Mouse (Mus musculus) megakaryocyte, adult 5-6 weeks (primary cell): ENCODE measurements around the gene Tmem219. TPM values are rescaled to one million over a fixed set of nuclear protein-coding genes. Genes with fewer than 3 reads are reported as not detected.

ENCODE experiments used
- ATAC-seq: 2 replicates; pipeline ENCODE4 v1.8.0; 2016; ENCODE audit warnings: mild to moderate bottlenecking, inconsistent platforms; ENCODE audit not compliant: poor library complexity, severe bottlenecking
- total RNA-seq, 2 experiments: library from RNA; stranded (forward) in 1 of 2; stranded (reverse) in 1 of 2; fragments of 153-499, 151-499 nt in 1 of 2; fragments of 221-1000, 200-1000 nt in 1 of 2; gene quantifications; 2 replicates each; pipeline versions ENCODE4 v1.2.3 to v1.2.4; 2015 to 2017

Tmem219 gene
- total RNA-seq, 2 experiments from 2014 or later, result 44.9 to 50.9 TPM

- no peak for ATAC-seq
Measured at GRCm38 (mm10) chr7:126867534-126867933, 55.2 kb downstream of the Tmem219 start.

GRCm38 (mm10) chr7:126863791-126864190, 58.9 kb downstream of the Tmem219 start:
- no peak for ATAC-seq

- ATAC-seq, result peak; percentile 60
Measured at GRCm38 (mm10) chr7:126862147-126862784, 60.5 kb downstream of the Tmem219 start, which contains the start of gene Ino80e. TSS of gene Ino80e (minus strand) at chr7:126862377.

GRCm38 (mm10) chr7:126861429-126862130, 61.1 kb downstream of the Tmem219 start, which contains the start of gene Hirip3:
TSS of gene Hirip3 (plus strand) at chr7:126861972.
- peak; percentile 92 for ATAC-seq

GRCm38 (mm10) chr7:126860987-126861386, 61.7 kb downstream of the Tmem219 start:
- ATAC-seq, result no peak

GRCm38 (mm10) chr7:126856741-126857420, 65.8 kb downstream of the Tmem219 start:
- no peak for ATAC-seq

- no peak for ATAC-seq
Measured at GRCm38 (mm10) chr7:126855641-126856040, 67.1 kb downstream of the Tmem219 start.

- no peak for ATAC-seq
Measured at GRCm38 (mm10) chr7:126853454-126853853, 69.3 kb downstream of the Tmem219 start.

GRCm38 (mm10) chr7:126851192-126851591, 71.5 kb downstream of the Tmem219 start:
- no peak for ATAC-seq

GRCm38 (mm10) chr7:126850161-126850560, 72.6 kb downstream of the Tmem219 start:
- no peak for ATAC-seq

- no peak for ATAC-seq
Measured at GRCm38 (mm10) chr7:126848794-126849193, 73.9 kb downstream of the Tmem219 start.

GRCm38 (mm10) chr7:126847421-126848398, 75.0 kb downstream of the Tmem219 start:
- ATAC-seq, result no peak

GRCm38 (mm10) chr7:126847116-126847420, 75.6 kb downstream of the Tmem219 start, which contains the start of gene Doc2a:
TSS of gene Doc2a (plus strand) at chr7:126847416.
- no peak for ATAC-seq

GRCm38 (mm10) chr7:126845516-126845915, 77.2 kb downstream of the Tmem219 start:
- no peak for ATAC-seq

GRCm38 (mm10) chr7:126843276-126843675, 79.4 kb downstream of the Tmem219 start:
- ATAC-seq, result no peak

Other genes with a start within 250 kb of the Tmem219 start
Only the 30 nearest of the 31 such genes appear.
- 49.8 and 60.5 TPM in 2 replicates for gene Bola2, start 227.5 kb downstream of the Tmem219 start, total RNA-seq (2015)
- 106 and 161 TPM in 2 replicates for gene Bola2, start 227.5 kb downstream of the Tmem219 start, total RNA-seq (2017)
- 4.1 and 6.0 TPM in 2 replicates for gene Slx1b, start 227.1 kb downstream of the Tmem219 start, total RNA-seq (2015)
- gene Slx1b, start 227.1 kb downstream of the Tmem219 start, total RNA-seq (2017), result 4.7 and 5.9 TPM in 2 replicates
- 1,020 and 1,059 TPM in 2 replicates for gene Coro1a, start 215.1 kb downstream of the Tmem219 start, total RNA-seq (2015)
- gene Coro1a, start 215.1 kb downstream of the Tmem219 start, total RNA-seq (2017), result 1,317 and 1,554 TPM in 2 replicates
- 173 and 177 TPM in 2 replicates for gene Mapk3, start 163.3 kb downstream of the Tmem219 start, total RNA-seq (2015)
- gene Mapk3, start 163.3 kb downstream of the Tmem219 start, total RNA-seq (2017), result 88.3 and 91.1 TPM in 2 replicates
- 26.8 and 37.3 TPM in 2 replicates for gene Gdpd3, start 156.6 kb downstream of the Tmem219 start, total RNA-seq (2015)
- gene Gdpd3, start 156.6 kb downstream of the Tmem219 start, total RNA-seq (2017), result 57.9 and 71.4 TPM in 2 replicates
- gene Ypel3, start 146.0 kb downstream of the Tmem219 start, total RNA-seq (2015), result 196 and 200 TPM in 2 replicates
- 91.7 and 117 TPM in 2 replicates for gene Ypel3, start 146.0 kb downstream of the Tmem219 start, total RNA-seq (2017)
- 0.68 and 1.0 TPM in 2 replicates for gene Tbx6, start 141.4 kb downstream of the Tmem219 start, total RNA-seq (2015)
- gene Tbx6, start 141.4 kb downstream of the Tmem219 start, total RNA-seq (2017), result 0.98 and 0.99 TPM in 2 replicates
- gene Ppp4c, start 130.4 kb downstream of the Tmem219 start, total RNA-seq (2015), result 186 and 196 TPM in 2 replicates
- 139 and 154 TPM in 2 replicates for gene Ppp4c, start 130.4 kb downstream of the Tmem219 start, total RNA-seq (2017)
- gene Fam57b, start 125.2 kb downstream of the Tmem219 start, total RNA-seq (2015), result not detected in 2 replicates
- not detected in 2 replicates for gene Fam57b, start 125.2 kb downstream of the Tmem219 start, total RNA-seq (2017)
- not detected in 2 replicates for gene 4930451I11Rik, start 91.3 kb downstream of the Tmem219 start, total RNA-seq (2015)
- not detected in 2 replicates for gene 4930451I11Rik, start 91.3 kb downstream of the Tmem219 start, total RNA-seq (2017)
- not detected in 2 replicates for gene Doc2a, start 75.5 kb downstream of the Tmem219 start, total RNA-seq (2015)
- not detected in 2 replicates for gene Doc2a, start 75.5 kb downstream of the Tmem219 start, total RNA-seq (2017)
- 14.6 and 22.0 TPM in 2 replicates for gene Hirip3, start 60.9 kb downstream of the Tmem219 start, total RNA-seq (2015)
- gene Hirip3, start 60.9 kb downstream of the Tmem219 start, total RNA-seq (2017), result 147 and 164 TPM in 2 replicates
- gene Ino80e, start 60.5 kb downstream of the Tmem219 start, total RNA-seq (2015), result 42.5 and 51.5 TPM in 2 replicates
- 21.3 and 46.4 TPM in 2 replicates for gene Ino80e, start 60.5 kb downstream of the Tmem219 start, total RNA-seq (2017)
- 14.3 and 19.0 TPM in 2 replicates for gene Taok2, start 38.2 kb downstream of the Tmem219 start, total RNA-seq (2015)
- 26.8 and 32.0 TPM in 2 replicates for gene Taok2, start 38.2 kb downstream of the Tmem219 start, total RNA-seq (2017)
- 7.3 and 12.0 TPM in 2 replicates for gene Kctd13, start 6.0 kb upstream of the Tmem219 start, total RNA-seq (2015)
- 10.9 and 19.0 TPM in 2 replicates for gene Kctd13, start 6.0 kb upstream of the Tmem219 start, total RNA-seq (2017)
- not detected in 2 replicates for gene Asphd1, start 26.7 kb upstream of the Tmem219 start, total RNA-seq (2015)
- not detected in 2 replicates for gene Asphd1, start 26.7 kb upstream of the Tmem219 start, total RNA-seq (2017)
- gene Sez6l2, start 27.6 kb upstream of the Tmem219 start, total RNA-seq (2015), result 2.9 TPM in 1 of 2 replicates, not detected in the other
- gene Sez6l2, start 27.6 kb upstream of the Tmem219 start, total RNA-seq (2017), result 0.16 and 0.33 TPM in 2 replicates
- 46.1 and 48.5 TPM in 2 replicates for gene Cdipt, start 53.0 kb upstream of the Tmem219 start, total RNA-seq (2015)
- gene Cdipt, start 53.0 kb upstream of the Tmem219 start, total RNA-seq (2017), result 49.4 and 56.7 TPM in 2 replicates
- gene Cdiptos, start 53.2 kb upstream of the Tmem219 start, total RNA-seq (2015), result 4.9 and 6.6 TPM in 2 replicates
- 0.73 and 3.3 TPM in 2 replicates for gene Cdiptos, start 53.2 kb upstream of the Tmem219 start, total RNA-seq (2017)
- gene Mvp, start 91.7 kb upstream of the Tmem219 start, total RNA-seq (2015), result 5.6 and 6.0 TPM in 2 replicates
- gene Mvp, start 91.7 kb upstream of the Tmem219 start, total RNA-seq (2017), result 48.1 and 50.6 TPM in 2 replicates
- gene Pagr1b, start 93.6 kb upstream of the Tmem219 start, total RNA-seq (2015), result 0.54 and 1.6 TPM in 2 replicates
- not detected in 2 replicates for gene Pagr1b, start 93.6 kb upstream of the Tmem219 start, total RNA-seq (2017)
- gene Pagr1a, start 94.4 kb upstream of the Tmem219 start, total RNA-seq (2015), result 40.7 and 62.5 TPM in 2 replicates
- 25.5 and 67.0 TPM in 2 replicates for gene Pagr1a, start 94.4 kb upstream of the Tmem219 start, total RNA-seq (2017)
- gene Gm42742, start 98.2 kb upstream of the Tmem219 start, total RNA-seq (2015), result 15.4 TPM in 1 of 2 replicates, not detected in the other
- gene Gm42742, start 98.2 kb upstream of the Tmem219 start, total RNA-seq (2017), result 45.4 TPM in 1 of 2 replicates, not detected in the other
- gene Prrt2, start 98.3 kb upstream of the Tmem219 start, total RNA-seq (2015), result 0.20 and 1.8 TPM in 2 replicates
- gene Prrt2, start 98.3 kb upstream of the Tmem219 start, total RNA-seq (2017), result 2.4 and 3.0 TPM in 2 replicates
- 79.8 and 80.9 TPM in 2 replicates for gene Maz, start 104.1 kb upstream of the Tmem219 start, total RNA-seq (2015)
- 44.4 and 45.1 TPM in 2 replicates for gene Maz, start 104.1 kb upstream of the Tmem219 start, total RNA-seq (2017)
- gene Kif22, start 119.6 kb upstream of the Tmem219 start, total RNA-seq (2015), result 107 and 108 TPM in 2 replicates
- 85.9 and 105 TPM in 2 replicates for gene Kif22, start 119.6 kb upstream of the Tmem219 start, total RNA-seq (2017)
- gene Zg16, start 164.4 kb upstream of the Tmem219 start, total RNA-seq (2015), result 0.96 TPM in 1 of 2 replicates, not detected in the other
- gene Zg16, start 164.4 kb upstream of the Tmem219 start, total RNA-seq (2017), result not detected in 2 replicates
- gene AI467606, start 168.4 kb upstream of the Tmem219 start, total RNA-seq (2015), result 65.9 and 71.1 TPM in 2 replicates
- gene AI467606, start 168.4 kb upstream of the Tmem219 start, total RNA-seq (2017), result 46.6 and 49.2 TPM in 2 replicates
- 2.0 and 3.3 TPM in 2 replicates for gene Qprt, start 199.3 kb upstream of the Tmem219 start, total RNA-seq (2015)
- 1.1 and 2.8 TPM in 2 replicates for gene Qprt, start 199.3 kb upstream of the Tmem219 start, total RNA-seq (2017)
- 74.6 and 82.8 TPM in 2 replicates for gene Spn, start 214.9 kb upstream of the Tmem219 start, total RNA-seq (2015)
- gene Spn, start 214.9 kb upstream of the Tmem219 start, total RNA-seq (2017), result 241 and 246 TPM in 2 replicates